ENCODE assay signal across 11 mouse cellular contexts in the genomic region with DNA sequence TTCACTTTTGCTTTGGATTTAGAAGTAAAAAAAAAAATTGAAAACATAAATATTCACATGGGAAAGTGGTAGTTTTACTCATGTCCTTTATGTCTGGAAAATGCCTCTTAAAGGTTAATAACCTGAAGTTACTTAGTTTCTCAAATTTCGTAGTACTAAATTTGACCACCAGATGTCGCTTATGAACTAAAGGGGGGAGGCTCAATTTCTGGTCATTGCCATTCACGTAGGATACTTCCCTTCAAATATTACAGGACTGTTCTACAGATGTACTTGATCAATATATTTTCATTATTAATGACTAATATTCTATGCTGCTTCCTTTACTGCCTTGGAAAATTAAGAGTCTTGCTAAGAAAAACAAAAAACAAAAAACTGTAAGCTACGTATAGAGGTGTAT.
DNase-seq lines count a peak whose midpoint lies in the region; ATAC-seq and TF ChIP-seq lines count a peak whose summit lies in the region.
"Had no signal": no experiment of that assay in that cellular context is flagged by ENCODE, and none has a peak within 500 bp of the region (broad histone marks: within the 10 kb centered on the region; RNA-seq: fewer than 3 reads in every experiment).

No protein-coding gene starts in this region.

- H3K4me2 ChIP-seq in hindbrain, postnatal 0 days (ENCODE audit: low read depth, low read length) = no peak overlapping the region
- H3K4me2 ChIP-seq in hindbrain, embryonic 16.5 days (ENCODE audit: low read length) = no peak overlapping the region
- H3K4me2 ChIP-seq: embryonic facial prominence, embryonic 12.5 days; lung, embryonic 15.5 days had no signal

- peaks cover 59% of the 10 kb centered on the region for H3K36me3 ChIP-seq in hindbrain, postnatal 0 days (ENCODE audit: insufficient read depth, low read length)
- peaks cover 41% of the 10 kb centered on the region for H3K36me3 ChIP-seq in hindbrain, embryonic 16.5 days (ENCODE audit: control insufficient read depth, insufficient read depth, low read length)
- H3K36me3 ChIP-seq in E14TG2a.4 (ENCODE audit: insufficient read depth, low read length) = peaks cover 96% of the 10 kb centered on the region
- H3K36me3 ChIP-seq in thymus, adult 2 months (ENCODE audit: control insufficient read depth, insufficient read depth, low read length) = no peaks in the 10 kb centered on the region

- H3K9ac ChIP-seq in hindbrain, postnatal 0 days (replicated peaks; ENCODE audit: low read length) = no peak overlapping the region
- H3K9ac ChIP-seq in hindbrain, embryonic 16.5 days (ENCODE audit: low read depth, low read length) = no peak overlapping the region
- H3K9ac ChIP-seq: embryonic facial prominence, embryonic 12.5 days; lung, embryonic 15.5 days had no signal

- ATAC-seq in hindbrain, postnatal 0 days = peak; percentile 51; the same call in 1 of the 2 replicates
- no peak for ATAC-seq in hindbrain, embryonic 16.5 days

- DNase-seq in hindbrain, postnatal 0 days (ENCODE audit: low spot score) = peak; percentile 84
- DNase-seq in 3T3-L1 (ENCODE audit: low read depth, low spot score) = peak; percentile 73
- DNase-seq in embryo, embryonic 11 days = peak; percentile 71
- no peak for DNase-seq in urinary bladder, postnatal 25 days (ENCODE audit: low spot score)
- DNase-seq in gastrocnemius, adult 8-10 months (ENCODE audit: low spot score in 2 of 2) = no peak
- no peak for DNase-seq in thymus, adult 2 months
- DNase-seq: kidney, postnatal 25 days had no signal

- no peaks in the 10 kb centered on the region for H3K4me1 ChIP-seq in hindbrain, postnatal 0 days (ENCODE audit: insufficient read depth, low read length)
- no peaks in the 10 kb centered on the region for H3K4me1 ChIP-seq in hindbrain, embryonic 16.5 days (ENCODE audit: control insufficient read depth, insufficient read depth, low read depth, low read length)
- H3K4me1 ChIP-seq in E14TG2a.4 (replicated peaks; ENCODE audit: low read depth, low read length) = peaks cover 21% of the 10 kb centered on the region
- no peaks in the 10 kb centered on the region for H3K4me1 ChIP-seq in thymus, adult 2 months (replicated peaks; ENCODE audit: control insufficient read depth, insufficient read depth, low read length)
- H3K4me1 ChIP-seq: embryonic facial prominence, embryonic 12.5 days; lung, embryonic 15.5 days had no signal

- no peaks in the 10 kb centered on the region for H3K27me3 ChIP-seq in hindbrain, postnatal 0 days (ENCODE audit: insufficient read depth, low read length)
- H3K27me3 ChIP-seq in hindbrain, embryonic 16.5 days (replicated peaks; ENCODE audit: control insufficient read depth, insufficient read depth, low read length) = no peaks in the 10 kb centered on the region
- no peaks in the 10 kb centered on the region for H3K27me3 ChIP-seq in E14TG2a.4 (ENCODE audit: insufficient read depth, low read length)
- no peaks in the 10 kb centered on the region for H3K27me3 ChIP-seq in thymus, adult 2 months (ENCODE audit: control insufficient read depth, insufficient read depth, low read length)
- H3K27me3 ChIP-seq: embryonic facial prominence, embryonic 12.5 days; lung, embryonic 15.5 days had no signal

- no peak overlapping the region for H3K4me3 ChIP-seq in hindbrain, postnatal 0 days (ENCODE audit: low read length)
- H3K4me3 ChIP-seq in hindbrain, embryonic 16.5 days (ENCODE audit: low read length) = no peak overlapping the region
- H3K4me3 ChIP-seq in E14TG2a.4 (replicated peaks; ENCODE audit: low read length) = no peak overlapping the region
- H3K4me3 ChIP-seq in thymus, adult 2 months (ENCODE audit: control insufficient read depth, insufficient read depth, low read length) = no peak overlapping the region
- H3K4me3 ChIP-seq: embryonic facial prominence, embryonic 12.5 days; lung, embryonic 15.5 days had no signal

- TF ChIP-seq POLR2A in thymus, adult 2 months (IDR thresholded peaks at IDR 0.05; ENCODE audit: control insufficient read depth, extremely low read depth, insufficient read depth, low read length, poor library complexity) = no peak

- WGBS in hindbrain, postnatal 0 days = 40% methylated on average over 4 of the region's 4 CpGs
- 42% methylated on average over 4 of the region's 4 CpGs for WGBS in hindbrain, embryonic 16.5 days
- 36% methylated on average over 4 of the region's 4 CpGs for WGBS in thymus, adult 2 months

- TF ChIP-seq CTCF in hindbrain, postnatal 0 days (IDR thresholded peaks at IDR 0.05; ENCODE audit: low read depth) = peak; percentile 70
- peak; percentile 62 for TF ChIP-seq CTCF in E14TG2a.4 (conservative IDR thresholded peaks at IDR 0.05; ENCODE audit: low read length)
- no peak for TF ChIP-seq CTCF in thymus, adult 2 months (IDR thresholded peaks at IDR 0.05; ENCODE audit: borderline replicate concordance, control insufficient read depth, extremely low read depth, insufficient read depth, low read length, poor library complexity)

- H3K27ac ChIP-seq in hindbrain, postnatal 0 days = no peak overlapping the region
- no peak overlapping the region for H3K27ac ChIP-seq in hindbrain, embryonic 16.5 days (ENCODE audit: low read depth, low read length)
- H3K27ac ChIP-seq in thymus, adult 2 months (ENCODE audit: control insufficient read depth, insufficient read depth, low read length) = no peak overlapping the region
- H3K27ac ChIP-seq: embryonic facial prominence, embryonic 12.5 days; lung, embryonic 15.5 days had no signal

- H3K9me3 ChIP-seq in hindbrain, postnatal 0 days (ENCODE audit: low read length) = no peaks in the 10 kb centered on the region
- no peaks in the 10 kb centered on the region for H3K9me3 ChIP-seq in hindbrain, embryonic 16.5 days (ENCODE audit: control insufficient read depth, low read length)
- no peaks in the 10 kb centered on the region for H3K9me3 ChIP-seq in E14TG2a.4 (ENCODE audit: low read length)
- H3K9me3 ChIP-seq: embryonic facial prominence, embryonic 12.5 days; lung, embryonic 15.5 days had no signal

Comparison
In these comparisons a context has a peak if more than half of its experiments do, and no peak if none do; other contexts are left out.
1. DNase-seq: peak in hindbrain, postnatal 0 days (single experiment), 3T3-L1 (single experiment) and embryo, embryonic 11 days (single experiment); none in urinary bladder, postnatal 25 days (single experiment), gastrocnemius, adult 8-10 months (0 of 2) and thymus, adult 2 months (single experiment).